Mouse (Mus musculus) heart, postnatal 0 days (tissue): ENCODE measurements at regions not wholly inside any gene's neighbourhood (a gene's known extent, or its start where the extent isn't known, plus 50 kb on each side); places are given as distances from the start of the nearest gene placed in this dataset.
"Not testable (repeated sequence)": the region's sequence is repeated elsewhere in the genome, so short reads cannot be mapped to it uniquely, and the experiment has no call there.

Source experiments
- ATAC-seq: fragments of 200-750 bp; cut with Nextera tagmentation; 2 replicates; pipeline ENCODE4 v1.8.0; 2017; ENCODE audit warnings: low read depth, moderate number of reproducible peaks, moderate library complexity; ENCODE audit not compliant: insufficient read depth
- DNase-seq: peaks from one replicate; pipeline ENCODE4 v3.0.0-alpha.2; 2016; ENCODE audit warnings: low spot score
- H3K27ac ChIP-seq: fragments of 300-500 bp; sonication (generic); 2 replicates; pipeline ENCODE4 v1.5.1; 2014; ENCODE audit warnings: low read depth, mild to moderate bottlenecking
- H3K27me3 ChIP-seq: fragments of 300-500 bp; sonication (generic); 2 replicates; pipeline ENCODE4 v1.6.1; 2014; ENCODE audit warnings: low read length, mixed read lengths; ENCODE audit not compliant: control insufficient read depth, insufficient read depth
- H3K36me3 ChIP-seq: fragments of 300-500 bp; sonication (generic); replicated peaks from 2 replicates; pipeline ENCODE4 v1.6.1; 2014; ENCODE audit warnings: low read length, mixed read lengths; ENCODE audit not compliant: control insufficient read depth, insufficient read depth
- H3K4me1 ChIP-seq: fragments of 300-500 bp; sonication (generic); 2 replicates; pipeline ENCODE4 v1.6.1; 2014; ENCODE audit warnings: antibody characterized with exemption; ENCODE audit not compliant: control insufficient read depth, insufficient read depth
- H3K4me2 ChIP-seq: fragments of 300-500 bp; sonication (generic); 2 replicates; pipeline ENCODE4 v1.6.1; 2014; ENCODE audit warnings: low read depth, mild to moderate bottlenecking, low read length, moderate library complexity
- H3K4me3 ChIP-seq: fragments of 300-500 bp; sonication (generic); 2 replicates; pipeline ENCODE4 v1.5.1; 2014; ENCODE audit warnings: low read depth, low read length
- H3K9ac ChIP-seq: fragments of 300-500 bp; sonication (generic); replicated peaks from 2 replicates; pipeline ENCODE4 v1.6.1; 2014; ENCODE audit warnings: low read depth, low read length, mixed read lengths
- H3K9me3 ChIP-seq: fragments of 300-500 bp; sonication (generic); replicated peaks from 2 replicates; pipeline ENCODE4 v1.6.1; 2016; ENCODE audit warnings: low read length; ENCODE audit not compliant: control insufficient read depth
- CTCF ChIP-seq: IDR thresholded peaks from 2 replicates; pipeline ENCODE4 v1.5.1; 2016; ENCODE audit warnings: antibody characterized with exemption, control low read depth, low read depth
- EP300 ChIP-seq: IDR thresholded peaks from 2 replicates; pipeline ENCODE4 v1.6.1; 2016; ENCODE audit warnings: antibody characterized with exemption, low read depth
- WGBS: fragments of 180-500 bp; shearing (Covaris S2); extraction: QIAGEN DNeasy Blood & Tissue Kit; methylation state at CpG from one replicate; pipeline ENCODE4 v1.1.7; 2014; 5-methylcytosine and 5-hydroxymethylcytosine counted together

DNA sequence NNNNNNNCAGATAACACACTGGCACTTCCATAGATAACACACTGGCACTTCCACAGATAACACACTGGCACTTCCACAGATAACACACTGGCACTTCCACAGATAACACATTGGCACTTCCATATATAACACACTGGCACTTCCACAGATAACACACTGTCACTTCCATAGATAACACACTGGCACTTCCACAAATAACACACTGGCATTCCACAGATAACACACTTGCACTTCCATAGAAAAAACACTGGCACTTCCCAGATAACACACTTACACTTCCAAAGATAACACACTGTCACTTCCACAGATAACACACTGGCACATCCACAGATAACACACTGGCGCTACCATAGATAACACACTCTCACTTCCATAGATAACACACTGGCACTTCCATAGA is 105.7 kb upstream of the Afdn start:
- H3K4me3 ChIP-seq, ATAC-seq, H3K9ac ChIP-seq, H3K27ac ChIP-seq, H3K4me2 ChIP-seq, H3K9me3 ChIP-seq, DNase-seq, H3K36me3 ChIP-seq, H3K27me3 ChIP-seq: not testable (repeated sequence)
- 62% methylated on average over 1 of the region's 1 CpGs for WGBS
- peaks cover 24% of the 10 kb centered on the region for H3K4me1 ChIP-seq

GRCm38 (mm10) chr17:13656065-13656464 is 104.3 kb upstream of the Afdn start:
- Histone ChIP-seq H3K4me3 (peak overlapping the region; percentile 21; the same call in 1 of the 2 replicates), H3K27ac (0 out of 2 replicates have a peak overlapping the region, but pooled peaks have one; percentile 15), H3K36me3 (no peaks in the 10 kb centered on the region), H3K27me3 (no peaks in the 10 kb centered on the region), H3K4me2 (peak overlapping the region; percentile 54), H3K9me3 (no peaks in the 10 kb centered on the region), H3K4me1 (peaks cover 36% of the 10 kb centered on the region), H3K9ac (no peak overlapping the region)
- DNase-seq = no peak
- TF ChIP-seq CTCF (no peak), EP300 (no peak)
- 41% methylated on average over 3 of the region's 3 CpGs for WGBS
- no peak for ATAC-seq

GRCm38 (mm10) chr17:13656485-13657181 is 103.7 kb upstream of the Afdn start:
- DNase-seq (peak; percentile 65), ATAC-seq (peak; percentile 50)
- Histone ChIP-seq H3K9me3 (no peaks in the 10 kb centered on the region), H3K4me2 (peak overlapping the region; percentile 54), H3K9ac (no peak overlapping the region), H3K27me3 (no peaks in the 10 kb centered on the region), H3K36me3 (no peaks in the 10 kb centered on the region), H3K4me1 (peaks cover 41% of the 10 kb centered on the region), H3K4me3 (peak overlapping the region; percentile 21), H3K27ac (peak overlapping the region; percentile 82)
- WGBS = 5% methylated on average over 12 of the region's 15 CpGs
- TF ChIP-seq CTCF = no peak
- TF ChIP-seq EP300 = peak; percentile 51; the same call in 1 of the 2 replicates

DNA sequence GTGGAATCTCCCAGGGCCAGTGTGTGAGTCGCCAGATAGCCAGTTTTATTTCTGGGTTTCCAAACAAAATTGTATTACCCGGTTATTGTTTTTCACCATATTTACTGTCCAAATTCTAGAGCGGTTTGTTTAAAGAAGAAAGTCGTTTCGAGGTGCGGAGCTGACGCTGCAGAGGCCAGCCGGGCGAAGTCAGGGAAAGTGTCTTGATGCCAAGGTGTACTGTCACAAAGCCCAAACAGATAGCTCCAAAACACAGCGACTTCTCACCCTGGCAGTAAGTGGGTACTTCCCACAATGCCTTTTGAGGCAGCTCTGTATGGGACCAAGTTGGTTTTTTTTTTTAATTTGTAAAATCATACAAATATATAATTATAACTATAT is 103.2 kb upstream of the Afdn start:
- Histone ChIP-seq H3K4me2 (peak overlapping the region; percentile 54), H3K4me3 (peak overlapping the region; percentile 21; the same call in 1 of the 2 replicates), H3K9me3 (no peaks in the 10 kb centered on the region), H3K27ac (peak overlapping the region; percentile 82), H3K36me3 (no peaks in the 10 kb centered on the region), H3K9ac (no peak overlapping the region), H3K4me1 (peaks cover 43% of the 10 kb centered on the region), H3K27me3 (no peaks in the 10 kb centered on the region)
- ATAC-seq (no peak), DNase-seq (no peak)
- TF ChIP-seq CTCF = no peak
- WGBS = 36% methylated on average over 10 of the region's 10 CpGs

DNA sequence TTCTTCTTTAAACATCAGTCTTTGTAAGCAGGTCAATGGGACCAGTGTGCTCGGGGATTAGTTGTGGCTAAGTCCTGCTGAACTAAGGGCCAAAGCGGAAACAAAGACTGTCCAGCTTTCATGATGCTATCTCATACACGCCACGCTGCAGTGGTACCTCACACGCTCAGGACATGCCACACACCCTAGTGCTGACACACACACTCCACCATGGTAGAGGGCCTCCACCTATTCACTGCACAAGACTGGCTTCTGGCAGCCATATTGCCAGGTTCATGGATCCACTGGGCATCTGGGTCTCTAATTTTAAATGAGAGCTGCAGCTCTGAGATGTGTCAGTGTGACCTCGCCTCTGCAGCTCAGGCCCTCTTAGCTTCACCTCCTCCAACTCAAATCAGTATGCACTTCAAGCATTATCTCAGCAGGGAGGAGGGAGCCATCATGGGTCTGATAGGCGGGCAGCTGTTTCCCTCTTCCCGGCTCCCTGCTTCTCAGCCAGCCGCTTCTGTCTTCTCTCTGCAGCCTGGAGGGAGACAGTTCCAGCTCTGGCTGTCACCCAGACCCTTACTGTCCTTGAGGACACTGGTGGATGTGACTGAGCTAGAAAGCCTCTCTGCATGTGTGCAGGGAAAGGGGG is 102.6 kb upstream of the Afdn start:
- peak; percentile 49; the same call in 1 of the 2 replicates for ATAC-seq
- 40% methylated on average over 9 of the region's 9 CpGs for WGBS
- H3K9ac ChIP-seq = no peak overlapping the region

More for the DNA sequence above, 102.6 kb upstream of the Afdn start:
- H3K27me3 ChIP-seq = no peaks in the 10 kb centered on the region
- H3K4me2 ChIP-seq = no peak overlapping the region; the same call in 1 of the 2 replicates
- peak overlapping the region; percentile 82 for H3K27ac ChIP-seq
- no peak overlapping the region for H3K4me3 ChIP-seq
- no peaks in the 10 kb centered on the region for H3K9me3 ChIP-seq
- no peak for TF ChIP-seq EP300
- TF ChIP-seq CTCF = no peak
- H3K36me3 ChIP-seq = no peaks in the 10 kb centered on the region
- peaks cover 43% of the 10 kb centered on the region for H3K4me1 ChIP-seq
- DNase-seq = no peak
